Mouse (Mus musculus) liver, postnatal 0 days (tissue): ENCODE measurements at regions not wholly inside any gene's neighbourhood (a gene's known extent, or its start where the extent isn't known, plus 50 kb on each side); places are given as distances from the start of the nearest gene placed in this dataset.

Source experiments
- CTCF ChIP-seq: sonication (generic); IDR thresholded peaks from 2 replicates; pipeline ENCODE4 v1.5.1; 2016; ENCODE audit warnings: antibody characterized with exemption, low read depth
- EP300 ChIP-seq: IDR thresholded peaks from 2 replicates; pipeline ENCODE4 v1.6.1; 2016; ENCODE audit warnings: antibody characterized with exemption, low read depth, mild to moderate bottlenecking

GRCm38 (mm10) chr8:48980755-48981154, 137.0 kb upstream of the Tenm3 start:
- TF ChIP-seq CTCF = no peak
- TF ChIP-seq EP300 = no peak
